Mouse (Mus musculus) urinary bladder, postnatal 10 days (tissue): ENCODE measurements around the gene Pdpk1.
A peak's percentile ranks its signal among the peaks of the same experiment; 100 is the strongest.
"Not testable (repeated sequence)": the region's sequence is repeated elsewhere in the genome, so short reads cannot be mapped to it uniquely, and the experiment has no call there.

Source experiments
- DNase-seq: peaks from one replicate; pipeline ENCODE4 v3.0.0; 2022; ENCODE audit warnings: low spot score

Gene Pdpk1

DNA sequence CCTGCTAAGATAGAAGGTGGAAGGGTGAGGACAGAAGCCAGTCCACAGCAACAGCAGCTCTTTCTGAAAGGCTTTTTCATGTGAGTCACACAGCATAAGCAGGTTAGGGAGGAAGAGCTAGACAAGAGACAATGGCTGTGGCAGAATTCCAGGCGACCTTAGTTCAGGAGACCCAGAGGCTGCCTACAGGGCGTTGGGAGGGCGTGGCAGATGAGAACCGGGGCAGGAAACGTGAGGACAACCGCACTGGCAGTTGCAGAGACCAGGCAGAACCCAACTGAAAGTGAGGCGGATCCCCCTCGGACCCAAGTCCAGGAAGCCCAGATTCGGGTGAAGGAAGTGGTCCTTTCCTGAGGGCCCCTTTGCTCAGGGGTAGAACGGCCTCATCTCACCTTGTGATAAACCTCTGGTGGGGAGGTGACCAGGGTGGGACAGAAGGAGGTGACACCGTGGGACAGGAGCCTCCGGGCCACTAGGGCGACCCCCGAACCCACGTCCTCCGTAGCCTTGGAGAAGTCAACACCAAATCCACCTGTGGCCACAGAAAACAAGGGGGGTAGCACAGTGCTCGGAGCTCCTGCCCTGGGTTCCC lies 12.0 kb upstream of the Pdpk1 start:
- no peak for DNase-seq

DNA sequence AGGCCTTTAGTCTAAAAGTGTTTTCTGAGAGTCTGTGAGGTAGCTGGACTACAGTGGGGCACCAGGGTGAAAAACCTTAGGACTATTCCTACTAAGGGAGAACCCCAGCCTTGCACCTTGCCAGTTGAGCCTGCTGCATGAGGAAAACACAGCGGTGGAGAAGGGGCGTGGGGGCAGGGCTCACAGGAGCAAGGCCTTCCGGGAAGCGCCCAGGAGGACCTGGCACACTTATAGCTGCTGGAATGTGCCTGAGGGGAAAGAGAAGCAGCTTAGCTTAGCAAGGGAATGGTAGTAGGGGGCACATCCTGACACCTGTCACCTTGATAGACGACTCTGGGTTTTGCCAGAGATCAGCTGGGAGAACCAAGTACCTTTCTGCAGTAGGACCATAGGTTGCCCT lies 10.7 kb upstream of the Pdpk1 start:
- DNase-seq = no peak

DNA sequence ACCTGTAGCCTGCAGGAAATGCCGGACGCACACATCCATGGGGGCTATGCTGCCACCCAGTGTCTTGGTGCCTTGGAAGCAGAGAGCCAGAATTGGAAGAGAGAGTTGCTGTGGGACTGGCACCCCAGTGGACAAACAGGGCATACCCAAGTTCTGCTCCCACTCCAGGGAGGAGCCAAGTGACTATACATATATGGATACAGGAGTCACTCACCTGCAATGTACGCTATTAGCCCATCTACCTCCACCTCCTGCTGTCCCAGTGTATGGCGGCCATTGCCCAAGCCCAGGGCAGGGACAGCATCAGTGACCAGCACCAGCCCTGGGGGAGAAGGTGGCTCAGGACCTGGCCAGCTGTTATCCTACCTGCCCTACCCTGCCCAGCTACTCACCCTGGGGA lies 6.8 kb upstream of the Pdpk1 start:
- no peak for DNase-seq

DNA sequence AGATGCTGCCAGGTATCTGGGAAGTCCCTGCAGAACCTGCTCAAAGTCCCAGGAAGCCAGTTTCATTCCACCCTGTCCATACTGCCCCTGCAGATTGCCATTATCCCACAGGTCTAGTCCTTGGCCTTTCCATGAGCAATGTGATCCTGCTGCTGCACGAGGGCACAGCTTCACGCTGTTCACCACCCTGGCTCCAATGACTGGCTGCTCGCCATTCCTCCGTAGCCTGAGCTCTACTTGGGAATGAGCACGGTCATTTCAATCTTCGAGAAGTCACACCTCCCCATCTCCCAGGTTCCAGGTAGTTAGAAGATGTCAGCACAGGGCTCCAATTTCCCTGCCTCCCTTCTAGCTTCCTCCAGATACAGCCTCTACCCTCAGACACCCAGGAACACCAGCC lies 6.4 kb upstream of the Pdpk1 start:
- DNase-seq = no peak

DNA sequence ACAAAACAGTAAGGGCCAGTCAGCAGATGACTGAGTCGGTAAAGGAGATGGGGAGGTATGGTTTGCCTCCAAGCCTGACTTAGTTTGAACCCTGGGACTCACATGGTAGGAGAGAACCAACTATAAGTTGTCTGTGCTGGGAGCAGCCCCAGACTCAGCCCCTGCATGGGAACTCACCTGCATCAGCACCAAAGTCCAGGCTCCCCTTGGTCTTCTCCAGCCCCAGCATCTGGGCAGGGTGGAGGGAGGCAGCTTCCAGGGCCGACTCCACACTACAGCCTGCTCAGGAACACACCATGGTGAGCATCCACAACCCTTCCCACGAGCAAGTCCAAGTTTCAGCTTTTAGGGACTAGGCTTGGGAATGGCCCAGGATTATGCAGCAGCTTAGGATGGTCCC lies 5.7 kb upstream of the Pdpk1 start:
- no peak for DNase-seq

DNA sequence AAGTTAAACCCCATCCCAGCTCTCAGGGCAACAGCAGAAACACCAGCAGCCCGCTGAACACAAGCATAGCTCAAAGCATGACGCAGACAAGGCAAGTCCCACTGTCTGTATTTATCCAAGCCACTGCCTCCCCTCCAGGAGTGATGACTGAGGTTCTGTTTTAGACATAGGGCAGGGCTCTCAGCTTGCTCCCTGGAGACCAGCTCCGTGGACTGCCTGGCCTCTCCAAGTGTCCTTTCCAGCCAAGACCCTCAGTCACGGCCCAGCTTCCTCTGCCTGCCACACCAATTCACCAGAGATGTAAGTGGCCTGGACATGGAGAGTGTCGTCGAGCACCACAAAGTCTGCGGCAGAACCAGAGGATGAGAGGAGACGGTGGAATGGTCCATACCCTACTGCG lies 5.0 kb upstream of the Pdpk1 start:
- no peak for DNase-seq

DNA sequence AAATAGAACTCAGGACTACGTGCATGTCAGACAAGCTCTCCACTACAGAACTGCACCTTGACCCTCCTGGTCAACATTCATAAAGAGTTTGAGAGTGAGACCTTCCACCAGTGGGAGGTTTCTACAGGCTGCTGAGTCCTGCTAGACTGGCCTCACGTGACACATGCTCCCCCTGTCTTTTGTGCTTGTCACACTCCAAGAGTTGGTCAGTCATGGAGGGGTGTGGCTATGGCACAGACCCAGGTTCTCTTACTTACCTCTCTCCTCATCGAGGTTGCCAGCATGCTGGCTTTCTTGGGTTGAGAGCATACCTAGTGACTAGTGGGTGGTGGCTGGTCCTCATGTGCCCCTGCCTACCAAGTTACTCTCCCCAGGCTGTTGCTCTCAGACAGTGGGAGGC lies 3.7 kb upstream of the Pdpk1 start:
- no peak for DNase-seq

DNA sequence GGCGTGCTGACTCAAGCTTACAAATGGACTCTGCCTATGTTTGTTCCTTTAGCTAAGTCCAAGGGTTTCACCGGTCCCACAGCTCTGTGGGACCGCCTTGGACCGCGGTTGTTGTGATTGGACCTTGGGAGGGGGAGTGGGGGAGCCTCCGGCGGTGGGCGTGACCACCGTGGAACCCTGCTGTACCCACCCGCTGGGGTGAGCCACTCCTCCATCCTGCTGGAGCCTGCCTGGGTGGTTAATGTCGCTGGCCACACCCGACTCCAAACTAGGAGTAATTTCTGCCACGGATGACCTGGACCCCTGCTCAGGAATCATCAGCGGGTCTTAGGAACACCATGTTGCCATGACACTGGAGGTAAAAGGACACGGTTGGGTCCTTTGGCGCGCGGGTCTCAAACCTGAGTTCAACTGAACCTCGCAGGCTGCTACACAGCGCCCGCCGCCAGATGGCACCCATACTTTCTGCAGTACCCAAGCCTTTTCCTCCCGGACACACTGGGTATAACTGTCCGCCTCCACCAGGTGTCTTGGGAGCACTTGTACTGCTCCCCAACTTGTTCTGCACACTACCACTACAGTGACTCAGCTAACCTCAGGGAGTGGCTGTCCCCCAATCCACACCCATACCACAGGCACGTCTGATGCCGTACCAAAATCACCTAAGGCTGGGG lies 1.3 kb upstream of the Pdpk1 start:
- DNase-seq = peak; percentile 51

DNA sequence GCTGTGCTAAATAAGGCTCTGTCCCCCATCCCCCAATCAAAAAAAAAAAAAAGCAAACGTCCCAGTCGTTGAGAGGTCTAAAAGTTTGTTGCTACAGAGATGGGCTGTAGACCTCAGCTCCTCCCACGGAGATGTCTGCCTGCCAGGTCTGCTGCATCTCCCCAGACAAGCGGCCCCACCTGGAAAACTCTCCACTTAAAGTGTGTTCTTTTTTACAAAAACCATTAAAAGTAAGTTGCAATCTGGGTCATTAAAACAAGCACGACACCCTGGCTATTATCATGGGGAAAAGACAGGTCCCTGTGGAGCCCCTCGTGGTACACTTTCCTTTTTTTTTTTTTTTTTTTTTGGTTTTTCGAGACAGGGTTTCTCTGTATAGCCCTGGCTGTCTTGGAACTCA lies 658 bp upstream of the Pdpk1 start:
- no peak for DNase-seq

DNA sequence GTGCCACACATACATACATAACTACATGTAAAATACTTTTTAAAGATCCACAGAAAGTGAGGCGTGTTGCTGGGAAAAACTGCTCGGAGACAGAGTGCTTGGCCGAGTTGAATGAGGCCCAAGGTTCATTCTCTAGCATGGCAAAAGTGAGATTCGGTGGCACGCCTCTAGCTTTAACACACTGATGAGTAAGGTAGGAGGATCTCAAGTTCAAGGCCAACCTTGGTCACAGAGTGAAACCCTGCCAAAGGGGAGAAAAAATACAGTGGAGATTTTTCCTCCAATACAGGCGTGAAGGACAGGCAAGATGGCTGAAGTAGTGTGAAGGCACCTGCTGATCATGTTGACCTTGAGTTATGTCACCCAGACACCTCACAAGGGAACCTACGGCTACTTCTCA lies 1.3 kb downstream of the Pdpk1 start:
- no peak for DNase-seq

DNA sequence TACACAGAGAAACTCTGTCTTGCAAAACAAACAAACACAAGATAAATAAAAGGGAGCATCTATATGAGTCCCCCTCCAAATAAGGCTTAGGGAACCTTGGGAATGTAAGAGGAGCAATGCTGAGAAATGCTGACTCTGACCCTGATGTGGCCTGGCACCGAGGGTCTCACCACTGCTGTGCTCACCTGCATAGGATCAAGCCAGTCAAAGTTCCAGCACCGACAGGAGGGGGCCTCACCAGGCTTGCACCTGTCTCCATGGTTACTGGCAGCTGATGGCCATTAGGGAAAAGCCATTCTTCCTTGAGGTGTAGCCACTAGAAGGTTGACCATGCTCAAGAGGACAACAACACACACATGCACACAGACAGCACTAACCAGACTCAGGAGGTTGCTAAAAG lies 7.8 kb downstream of the Pdpk1 start:
- no peak for DNase-seq

DNA sequence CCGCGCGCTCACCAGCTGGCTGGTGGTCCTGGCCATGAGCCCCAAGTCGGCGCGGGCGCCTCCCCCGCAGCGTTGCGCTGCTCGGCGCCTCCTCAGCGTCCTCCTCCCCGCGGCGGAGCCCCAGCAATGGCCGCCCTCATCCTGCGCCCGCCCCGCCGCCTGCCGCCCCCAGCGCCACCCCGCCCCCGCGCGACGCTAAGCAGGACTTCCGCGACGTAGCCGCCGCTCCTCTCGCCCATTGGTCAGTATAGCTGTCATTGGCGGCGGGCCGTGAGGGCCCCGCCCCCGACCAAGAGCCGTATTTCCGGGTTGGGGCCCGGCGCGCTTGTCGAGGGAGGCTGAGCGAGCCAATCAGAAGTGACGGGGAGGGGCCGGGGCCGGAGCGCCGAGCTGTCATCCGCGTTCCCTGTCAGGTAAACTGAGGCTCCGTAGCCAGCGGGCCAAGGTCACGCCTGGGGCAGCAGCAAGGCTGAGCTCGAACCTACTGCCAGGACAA lies 9.3 kb downstream of the Pdpk1 start:
- peak; percentile 91 for DNase-seq

DNA sequence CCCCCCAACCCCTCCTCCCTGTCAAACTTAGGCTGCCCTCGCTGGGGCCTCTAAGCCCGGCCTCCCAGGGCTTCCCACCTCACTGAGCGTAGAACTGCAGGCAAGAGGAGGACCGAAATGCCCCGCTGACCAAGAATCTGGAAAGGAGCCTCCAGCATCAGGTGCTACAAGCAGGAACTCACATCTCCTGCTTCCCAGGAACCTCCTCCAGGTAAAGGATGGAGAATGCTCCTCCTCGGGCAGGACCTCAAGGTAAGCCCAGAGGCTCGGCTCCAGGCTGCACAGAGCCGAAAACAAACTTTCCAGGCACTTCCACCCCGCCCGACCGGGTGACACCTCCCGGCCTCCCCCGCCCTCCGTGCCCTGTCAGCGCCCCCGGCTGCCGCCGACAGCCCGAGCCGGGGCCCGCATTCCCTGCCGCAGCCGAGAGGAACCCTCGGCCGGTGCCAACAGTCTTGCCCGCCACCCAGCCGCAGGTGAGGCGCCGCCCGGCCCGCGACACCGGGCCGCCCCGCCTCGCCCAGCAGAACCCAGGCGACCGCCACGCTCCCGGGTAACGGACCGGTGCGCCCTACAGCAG lies 9.8 kb downstream of the Pdpk1 start:
- no peak for DNase-seq

DNA sequence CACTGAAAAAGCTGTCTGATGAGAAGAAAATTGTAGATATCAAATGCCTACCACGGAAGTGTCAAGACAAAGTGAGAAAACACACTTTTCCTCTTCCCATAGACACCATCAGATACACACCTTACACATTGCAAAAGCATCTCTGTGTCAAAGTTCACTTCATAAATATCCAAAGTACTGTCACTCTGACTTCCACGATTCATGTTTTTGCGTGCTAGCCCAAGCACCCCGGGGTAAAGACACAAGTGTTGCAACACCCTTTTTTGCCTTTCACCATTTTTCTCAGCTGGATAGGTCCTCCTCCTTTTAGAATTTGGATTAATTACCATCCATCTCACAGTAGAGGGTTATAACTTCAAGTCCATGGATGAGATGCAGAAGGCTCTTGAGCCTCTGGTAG lies 10.8 kb downstream of the Pdpk1 start:
- no peak for DNase-seq

DNA sequence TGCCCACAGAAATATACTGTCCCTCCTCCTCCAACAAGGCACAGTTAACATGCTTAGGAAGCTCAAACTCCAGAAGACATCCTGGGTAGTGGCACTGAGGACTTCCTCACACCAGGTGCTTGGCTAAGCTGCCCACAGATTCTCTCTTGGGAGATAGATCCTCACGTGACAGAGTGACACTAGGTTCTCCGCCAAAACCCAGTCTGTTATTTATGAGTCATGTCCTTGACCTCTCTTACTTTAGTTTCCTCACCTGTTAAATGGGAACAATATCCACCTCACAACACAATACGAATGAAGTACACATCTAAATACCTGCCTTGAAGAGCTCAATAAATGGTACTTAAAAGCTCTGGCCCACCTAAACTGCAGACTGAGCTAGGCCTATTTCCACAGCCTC lies 11.5 kb downstream of the Pdpk1 start:
- DNase-seq = no peak

DNA sequence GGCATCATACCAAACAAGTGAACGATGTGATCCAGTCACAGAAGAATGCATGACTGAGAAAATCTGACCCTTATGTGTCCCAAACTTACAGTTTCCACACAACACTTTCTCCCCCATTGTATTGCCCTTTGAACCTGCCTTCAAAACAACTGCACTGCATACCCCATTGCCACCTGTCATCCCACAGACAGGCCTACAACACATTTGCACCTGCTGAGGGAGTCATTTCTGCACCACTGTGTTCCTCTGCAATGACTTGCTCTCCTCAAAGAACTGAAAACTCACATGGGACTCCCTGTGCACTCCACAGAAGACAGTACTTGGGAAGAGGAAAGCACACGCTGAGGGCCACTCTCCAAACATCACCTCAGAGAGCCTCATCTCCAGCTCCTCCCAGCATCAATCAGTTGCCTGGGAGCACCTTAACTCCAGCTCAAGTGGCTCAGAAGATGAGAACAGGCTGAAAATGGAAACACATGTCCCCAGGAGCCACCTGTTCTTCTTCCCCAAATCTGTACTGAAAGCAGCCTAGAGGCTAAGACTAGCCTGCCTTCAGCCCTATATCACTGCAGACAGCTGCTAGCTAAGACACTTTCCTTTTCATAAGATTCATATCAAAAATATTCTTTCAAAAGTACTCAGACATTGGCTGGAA lies 13.4 kb downstream of the Pdpk1 start:
- no peak for DNase-seq

DNA sequence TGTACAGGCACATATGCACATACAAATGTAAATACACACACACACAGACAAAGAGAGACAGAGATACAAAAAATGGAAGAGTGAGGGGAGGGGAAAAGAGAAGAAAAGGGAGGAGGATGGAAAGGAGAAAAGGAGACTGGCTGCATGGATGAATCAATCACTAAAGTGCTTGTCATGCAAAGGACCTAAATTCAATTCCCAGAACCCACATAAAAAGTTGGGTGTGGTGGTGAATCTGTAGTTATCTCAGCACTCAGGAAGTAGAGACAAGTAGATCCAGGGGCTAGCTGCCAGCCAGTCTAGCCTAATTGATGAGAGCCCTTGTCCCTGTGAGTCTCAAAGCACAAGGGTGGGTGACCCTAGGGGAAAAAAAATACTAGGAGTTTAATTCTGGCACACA lies 16.7 kb downstream of the Pdpk1 start:
- no peak for DNase-seq

DNA sequence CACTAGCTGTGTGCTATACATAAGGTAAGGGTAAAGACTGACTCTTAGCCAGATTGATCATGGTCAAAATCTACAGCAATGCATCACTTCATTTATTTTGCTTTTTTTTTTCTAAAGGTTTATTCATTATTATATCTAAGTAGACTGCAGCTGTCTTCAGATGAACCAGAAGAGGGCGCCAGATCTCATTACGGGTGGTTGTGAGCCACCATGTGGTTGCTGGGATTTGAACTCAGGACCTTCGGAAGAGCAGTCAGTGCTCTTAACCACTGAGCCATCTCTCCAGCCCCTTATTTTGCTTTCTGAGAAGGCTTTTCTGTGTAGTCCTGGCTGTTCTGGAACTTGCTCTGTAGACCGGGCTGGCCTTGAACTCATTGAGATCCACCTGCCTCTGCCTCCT lies 17.8 kb downstream of the Pdpk1 start:
- not testable (repeated sequence) for DNase-seq

DNA sequence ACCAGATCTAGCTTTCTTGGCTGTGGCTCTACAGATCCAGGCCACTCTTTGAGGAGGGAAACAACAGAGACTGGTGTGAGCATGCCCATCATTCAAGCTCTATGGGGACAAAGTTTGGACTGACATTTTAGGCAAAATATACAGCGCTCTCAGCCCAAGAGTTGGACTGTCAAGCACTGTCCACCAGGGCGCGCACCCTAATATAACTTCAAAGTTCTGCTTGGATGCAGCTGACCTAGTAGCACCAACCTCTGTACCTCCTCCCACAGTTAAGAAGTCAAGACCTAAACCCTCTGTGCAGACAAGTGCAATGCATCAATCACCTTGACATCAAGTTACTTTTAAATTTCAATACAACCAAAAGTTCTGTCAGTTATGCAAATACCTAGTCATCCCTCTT lies 19.2 kb downstream of the Pdpk1 start:
- DNase-seq = no peak

DNA sequence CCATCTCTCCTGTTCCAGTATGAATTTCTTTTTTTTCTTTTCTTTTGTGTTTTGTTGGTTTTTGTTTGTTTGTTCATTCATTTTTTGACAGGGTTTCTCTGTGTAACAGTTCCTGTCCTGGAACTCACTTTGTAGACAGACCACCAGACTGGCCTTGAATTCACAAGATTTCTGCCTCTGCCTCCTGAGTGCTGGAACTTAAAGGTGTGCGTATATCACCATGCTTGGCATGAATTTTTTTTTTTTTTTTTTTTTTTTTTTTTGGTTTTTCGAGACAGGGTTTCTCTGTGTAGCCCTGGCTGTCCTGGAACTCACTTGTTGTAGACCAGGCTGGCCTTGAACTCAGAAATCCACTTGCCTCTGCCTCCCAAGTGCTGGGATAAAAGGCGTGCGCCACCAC lies 21.5 kb downstream of the Pdpk1 start:
- not testable (repeated sequence) for DNase-seq

DNA sequence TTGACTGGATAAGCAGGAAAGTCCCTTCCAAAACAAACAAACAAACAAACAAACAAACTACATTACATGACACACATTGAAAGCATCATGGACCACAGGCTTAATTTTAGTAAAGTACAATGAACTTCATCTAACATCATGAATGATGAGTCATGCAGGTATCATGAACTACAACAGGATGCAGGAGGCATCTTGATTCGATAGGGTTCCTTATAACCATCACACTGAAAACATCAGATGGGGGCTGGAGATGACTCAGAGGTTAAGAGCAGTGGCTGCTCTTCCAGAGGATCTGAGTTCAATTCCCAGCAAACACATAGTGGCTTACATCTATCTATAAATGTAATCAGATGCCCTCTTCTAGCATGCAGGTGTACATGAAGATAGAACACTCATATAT lies 23.1 kb downstream of the Pdpk1 start:
- DNase-seq = no peak

DNA sequence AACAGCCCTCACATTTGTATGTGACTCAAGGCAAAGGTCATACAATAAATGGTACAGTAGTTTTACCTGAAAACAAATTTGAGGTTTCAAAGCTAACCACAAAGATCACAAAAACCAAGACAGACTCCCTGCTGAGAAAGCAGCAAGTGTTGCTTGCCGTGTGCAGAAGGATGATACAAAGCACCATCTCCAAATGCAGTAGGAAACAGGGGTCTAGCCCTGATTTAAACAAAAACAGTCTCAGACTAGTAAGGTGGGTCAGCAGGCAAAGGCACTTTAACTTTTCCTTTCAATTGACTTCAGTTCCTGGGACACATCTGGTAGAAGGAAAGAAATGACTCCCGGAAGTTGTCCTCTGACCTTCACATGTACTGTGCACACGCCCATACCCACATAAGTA lies 23.9 kb downstream of the Pdpk1 start:
- no peak for DNase-seq

DNA sequence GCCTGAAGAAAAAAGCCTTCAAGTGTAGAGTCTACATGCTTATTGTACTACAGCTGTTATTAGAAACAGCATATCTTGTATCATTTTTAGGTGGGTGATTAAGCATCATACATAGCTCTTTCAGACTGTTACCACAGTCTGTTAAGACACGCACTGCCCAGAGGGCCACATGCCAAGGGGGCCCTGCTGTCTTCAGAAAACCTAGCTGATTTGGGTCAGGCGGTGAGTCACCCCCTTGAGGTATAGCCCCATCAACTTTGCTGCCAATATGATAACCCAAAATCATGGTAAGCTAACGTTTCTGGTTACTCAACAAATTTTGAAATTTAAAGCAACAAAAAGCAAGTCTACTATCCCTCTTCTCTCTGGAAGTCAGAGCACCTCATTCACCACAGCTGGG lies 31.3 kb downstream of the Pdpk1 start:
- no peak for DNase-seq
